Mouse (Mus musculus): Measurements from ENCODE around the gene Cdc45.

- no peak for TF ChIP-seq CTCF (IDR thresholded peaks at IDR 0.05)
- 0 out of 2 replicates have a peak, but pooled peaks have one; percentile 10 for TF ChIP-seq POLR2A (IDR thresholded peaks at IDR 0.05; ENCODE audit: insufficient read depth, low read depth, low read length)
These were observed 35.9 kb downstream of the Cdc45 start for GRCm38 (mm10) chr16:18775621-18776555.

All from heart, adult 2 months (tissue).